Mouse (Mus musculus) frontal cortex, adult (tissue): ENCODE measurements at regions not wholly inside any gene's neighbourhood (a gene's known extent, or its start where the extent isn't known, plus 50 kb on each side); places are given as distances from the start of the nearest gene placed in this dataset.

Experiments used
- ATAC-seq: cut with Nextera tagmentation; 2 replicates; pipeline ENCODE4 v1.9.2; 2017; ENCODE audit warnings: mild to moderate bottlenecking, moderate library complexity, mixed read lengths; ENCODE audit not compliant: low TSS enrichment

- no peak for ATAC-seq
These were observed 107.8 kb downstream of the Basp1 start for GRCm38 (mm10) chr15:25305801-25306200.

GRCm38 (mm10) chr15:25303379-25303778, 110.2 kb downstream of the Basp1 start:
- ATAC-seq: no peak

- peak; percentile 55 for ATAC-seq
These were observed 110.8 kb downstream of the Basp1 start for GRCm38 (mm10) chr15:25302671-25303294.

- no peak for ATAC-seq
These were observed 111.8 kb downstream of the Basp1 start for GRCm38 (mm10) chr15:25301810-25302209.

GRCm38 (mm10) chr15:25297278-25297677, 116.3 kb downstream of the Basp1 start:
- no peak for ATAC-seq

- ATAC-seq: no peak
These were observed 116.8 kb downstream of the Basp1 start for GRCm38 (mm10) chr15:25296714-25297113.

GRCm38 (mm10) chr15:25295753-25296152, 117.8 kb downstream of the Basp1 start:
- ATAC-seq: no peak

GRCm38 (mm10) chr15:25291231-25291691, 122.3 kb downstream of the Basp1 start:
- ATAC-seq: peak; percentile 78

- ATAC-seq: no peak
These were observed 125.7 kb downstream of the Basp1 start for GRCm38 (mm10) chr15:25287850-25288249.

- ATAC-seq: no peak
These were observed 129.0 kb downstream of the Basp1 start for GRCm38 (mm10) chr15:25284354-25285199.

GRCm38 (mm10) chr15:25283713-25284112, 129.9 kb downstream of the Basp1 start:
- no peak for ATAC-seq

GRCm38 (mm10) chr15:25282346-25282745, 131.2 kb downstream of the Basp1 start:
- ATAC-seq: no peak

- ATAC-seq: no peak
These were observed 131.6 kb downstream of the Basp1 start for GRCm38 (mm10) chr15:25281942-25282341.

- ATAC-seq: peak; percentile 52
These were observed 135.0 kb downstream of the Basp1 start for GRCm38 (mm10) chr15:25278317-25279156.

- ATAC-seq: no peak
These were observed 137.3 kb downstream of the Basp1 start for GRCm38 (mm10) chr15:25276227-25276626.

- ATAC-seq: no peak
These were observed 141.7 kb downstream of the Basp1 start for GRCm38 (mm10) chr15:25271886-25272285.

GRCm38 (mm10) chr15:25270349-25270748, 143.2 kb downstream of the Basp1 start:
- peak; percentile 76 for ATAC-seq

GRCm38 (mm10) chr15:25269345-25269996, 144.1 kb downstream of the Basp1 start:
- peak; percentile 82 for ATAC-seq

- no peak for ATAC-seq
These were observed 145.1 kb downstream of the Basp1 start for GRCm38 (mm10) chr15:25268436-25268835.

GRCm38 (mm10) chr15:25267509-25267908, 146.1 kb downstream of the Basp1 start:
- no peak for ATAC-seq
